Mouse (Mus musculus) cerebellum, adult 9-11 months (tissue): ENCODE measurements around the gene Adamts17.

Experiments
- DNase-seq: peaks from one replicate; pipeline ENCODE4 v3.0.0; 2022

Gene Adamts17

GRCm38 (mm10) chr7:66839463-66840007 lies at the start of gene Adamts17:
Gene Adamts17, plus strand, starts transcription at chr7:66839735.
- DNase-seq = peak; percentile 96

GRCm38 (mm10) chr7:66789860-66790748 lies 49.4 kb upstream of the Adamts17 start:
- no peak for DNase-seq

- no peak for DNase-seq
These were observed 48.5 kb upstream of the Adamts17 start for GRCm38 (mm10) chr7:66791022-66791421.

GRCm38 (mm10) chr7:66796909-66797308 lies 42.6 kb upstream of the Adamts17 start:
- DNase-seq = no peak

- DNase-seq = no peak
These were observed 42.2 kb upstream of the Adamts17 start for GRCm38 (mm10) chr7:66797345-66797744.

- no peak for DNase-seq
These were observed 40.7 kb upstream of the Adamts17 start for GRCm38 (mm10) chr7:66798826-66799225.

GRCm38 (mm10) chr7:66800784-66801183 lies 38.8 kb upstream of the Adamts17 start:
- no peak for DNase-seq

GRCm38 (mm10) chr7:66801785-66802184 lies 37.8 kb upstream of the Adamts17 start:
- DNase-seq = no peak

GRCm38 (mm10) chr7:66803798-66804197 lies 35.7 kb upstream of the Adamts17 start:
- DNase-seq = no peak

GRCm38 (mm10) chr7:66806801-66807200 lies 32.7 kb upstream of the Adamts17 start:
- DNase-seq = no peak

GRCm38 (mm10) chr7:66810436-66810835 lies 29.1 kb upstream of the Adamts17 start:
- no peak for DNase-seq

GRCm38 (mm10) chr7:66811294-66811693 lies 28.2 kb upstream of the Adamts17 start:
- no peak for DNase-seq

- no peak for DNase-seq
These were observed 27.2 kb upstream of the Adamts17 start for GRCm38 (mm10) chr7:66812289-66812688.

- DNase-seq = no peak
These were observed 26.8 kb upstream of the Adamts17 start for GRCm38 (mm10) chr7:66812737-66813136.

- no peak for DNase-seq
These were observed 26.4 kb upstream of the Adamts17 start for GRCm38 (mm10) chr7:66813172-66813571.

- DNase-seq = peak; percentile 28
These were observed 24.0 kb upstream of the Adamts17 start for GRCm38 (mm10) chr7:66815526-66815925.

GRCm38 (mm10) chr7:66820034-66820433 lies 19.5 kb upstream of the Adamts17 start:
- no peak for DNase-seq

- no peak for DNase-seq
These were observed 8.7 kb upstream of the Adamts17 start for GRCm38 (mm10) chr7:66830803-66831202.

GRCm38 (mm10) chr7:66831295-66831694 lies 8.2 kb upstream of the Adamts17 start:
- DNase-seq = no peak

GRCm38 (mm10) chr7:66840008-66840719 lies 629 bp downstream of the Adamts17 start:
- DNase-seq = no peak

GRCm38 (mm10) chr7:66841165-66841564 lies 1.6 kb downstream of the Adamts17 start:
- DNase-seq = peak; percentile 32

GRCm38 (mm10) chr7:66842021-66842420 lies 2.5 kb downstream of the Adamts17 start:
- peak; percentile 63 for DNase-seq

- DNase-seq = no peak
These were observed 4.3 kb downstream of the Adamts17 start for GRCm38 (mm10) chr7:66843846-66844245.

GRCm38 (mm10) chr7:66846582-66846981 lies 7.0 kb downstream of the Adamts17 start:
- no peak for DNase-seq
